Mouse (Mus musculus) heart, postnatal 0 days (tissue): ENCODE measurements at regions not wholly inside any gene's neighbourhood (a gene's known extent, or its start where the extent isn't known, plus 50 kb on each side); places are given as distances from the start of the nearest gene placed in this dataset.

Experiments used
- CTCF ChIP-seq: IDR thresholded peaks from 2 replicates; pipeline ENCODE4 v1.5.1; 2016; ENCODE audit warnings: antibody characterized with exemption, control low read depth, low read depth
- EP300 ChIP-seq: IDR thresholded peaks from 2 replicates; pipeline ENCODE4 v1.6.1; 2016; ENCODE audit warnings: antibody characterized with exemption, low read depth

- no peak for TF ChIP-seq CTCF
- no peak for TF ChIP-seq EP300
Observed at GRCm38 (mm10) chr14:105480048-105480447, 221.7 kb downstream of the Ndfip2 start.
